Mouse (Mus musculus): ENCODE measurements at regions not wholly inside any gene's neighbourhood (a gene's known extent, or its start where the extent isn't known, plus 50 kb on each side); places are given as distances from the start of the nearest gene placed in this dataset.
A peak's percentile ranks its signal among the peaks of the same experiment; 100 is the strongest.

- no peak for DNase-seq
Measured at GRCm38 (mm10) chr5:39557376-39558001, 197.8 kb downstream of the Hs3st1 start.

GRCm38 (mm10) chr5:39537044-39537443 is 218.2 kb downstream of the Hs3st1 start:
- DNase-seq = no peak

DNA sequence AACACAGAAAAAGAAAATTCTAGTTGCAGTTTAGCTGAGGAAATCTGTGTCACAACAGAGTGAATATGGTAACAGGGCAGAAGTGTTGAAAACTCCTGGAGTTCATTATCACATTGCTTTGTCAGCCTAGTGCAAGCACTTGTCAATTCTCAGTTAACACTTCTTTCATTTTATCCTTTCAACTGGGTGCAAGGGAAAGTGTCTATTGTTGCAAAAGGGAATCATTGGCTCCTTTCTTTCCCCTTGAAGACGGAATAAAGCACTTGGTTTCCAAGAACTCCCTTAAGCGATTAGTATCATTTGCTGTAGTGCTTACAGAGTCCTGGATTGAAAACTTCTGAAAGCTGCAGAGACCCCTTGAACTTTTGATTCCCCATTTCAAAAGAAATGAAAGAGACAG is 218.9 kb downstream of the Hs3st1 start:
- DNase-seq = no peak

DNA sequence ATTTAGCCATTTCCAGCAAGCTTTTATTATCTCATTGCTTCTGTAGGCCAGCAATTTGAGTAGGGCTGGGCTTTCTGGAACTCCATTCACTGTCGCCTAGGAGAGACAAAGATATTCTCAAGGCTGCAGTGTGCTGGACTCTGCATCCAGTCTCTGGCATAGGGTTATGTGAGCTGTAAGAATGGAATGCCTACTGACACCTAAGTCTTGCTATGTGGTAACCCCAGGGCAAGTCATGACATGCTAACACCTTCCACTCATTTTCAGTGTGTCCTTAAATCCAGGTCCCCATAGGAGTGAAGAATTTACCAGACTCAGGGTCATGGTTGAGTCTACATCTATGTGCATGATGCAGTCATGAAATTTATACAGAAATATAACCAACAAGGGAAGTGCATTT is 245.0 kb downstream of the Hs3st1 start:
- no peak for DNase-seq

- no peak for DNase-seq
Measured at GRCm38 (mm10) chr5:39482756-39483155, 272.5 kb downstream of the Hs3st1 start.

- DNase-seq = no peak
Measured at GRCm38 (mm10) chr5:39458116-39458525, 297.2 kb downstream of the Hs3st1 start.

- no peak for DNase-seq
Measured at GRCm38 (mm10) chr5:39453706-39454105, 301.6 kb downstream of the Hs3st1 start.

DNA sequence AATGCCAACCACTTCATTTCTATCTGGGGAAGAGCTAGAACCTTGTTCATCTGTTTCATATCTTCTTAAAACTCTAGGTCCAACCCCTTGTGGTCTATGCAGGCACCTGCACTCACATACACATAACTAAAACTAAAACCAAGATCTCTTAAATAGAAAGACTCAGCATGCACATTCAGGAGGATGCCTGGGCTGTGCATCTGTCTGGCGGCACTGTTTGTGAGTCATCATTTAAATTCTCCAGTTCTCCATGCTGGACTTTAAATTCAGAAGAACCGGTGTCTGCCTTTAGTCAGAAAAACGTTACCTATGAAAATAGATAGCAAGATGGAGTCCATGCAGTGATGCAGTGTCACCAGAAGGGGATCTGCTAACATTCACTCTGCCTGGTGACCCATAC is 314.5 kb downstream of the Hs3st1 start:
- DNase-seq = no peak

DNA sequence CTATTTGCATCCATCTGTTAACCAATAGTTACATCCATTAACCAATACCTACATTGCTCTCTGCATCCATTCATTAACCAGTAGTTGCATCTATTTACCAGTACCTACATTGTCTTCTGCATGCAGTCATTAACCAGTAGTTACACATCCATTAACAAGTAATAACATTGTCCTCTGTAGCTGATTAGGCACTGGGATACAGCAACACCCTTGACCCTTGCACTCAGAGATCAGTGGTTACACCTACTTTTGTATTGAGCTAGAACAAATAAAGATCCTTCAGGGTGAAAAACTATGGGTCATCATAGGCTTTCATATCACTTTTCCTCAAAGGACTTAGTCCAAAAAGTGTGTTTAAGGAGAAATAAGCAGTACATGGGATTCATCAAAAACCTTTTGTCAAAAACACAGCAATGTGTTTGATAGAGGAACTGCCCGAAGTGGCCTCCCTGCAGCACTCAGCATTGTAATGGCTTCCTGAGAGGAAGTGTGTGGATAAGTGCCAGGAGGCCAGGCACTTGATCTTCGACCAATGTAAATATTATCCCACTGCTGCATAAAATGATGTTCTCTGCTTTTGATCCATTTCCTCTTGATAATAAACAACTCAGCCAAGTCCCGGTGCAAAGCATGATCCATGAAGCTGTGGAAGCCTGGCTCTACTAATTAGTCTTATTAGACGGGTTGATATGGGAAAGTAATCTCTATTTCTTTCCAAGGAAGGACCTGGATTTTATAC is 317.6 kb downstream of the Hs3st1 start:
- DNase-seq = no peak

- no peak for DNase-seq
Measured at GRCm38 (mm10) chr5:39426053-39426452, 329.2 kb downstream of the Hs3st1 start.

DNA sequence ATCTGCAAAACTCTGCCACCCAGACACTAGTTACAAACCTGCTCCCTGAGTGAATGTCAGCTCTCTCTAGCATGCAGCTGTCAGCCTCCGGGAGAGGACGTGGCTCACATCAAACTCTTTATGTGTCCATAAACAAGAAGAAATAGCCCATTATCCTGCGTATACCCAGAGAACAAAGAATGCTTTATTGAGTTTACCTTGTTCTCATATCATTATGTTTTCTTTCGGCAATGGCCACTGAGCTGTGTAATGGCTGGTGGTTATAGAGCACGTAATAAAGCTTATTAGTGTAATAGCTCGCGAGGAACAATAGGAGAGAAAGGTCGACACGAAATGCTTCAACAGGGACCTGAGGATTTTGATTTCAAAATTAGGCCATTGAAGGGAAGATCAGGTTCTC is 331.6 kb downstream of the Hs3st1 start:
- DNase-seq = no peak

GRCm38 (mm10) chr5:39418795-39419194 is 336.5 kb downstream of the Hs3st1 start:
- no peak for DNase-seq

DNA sequence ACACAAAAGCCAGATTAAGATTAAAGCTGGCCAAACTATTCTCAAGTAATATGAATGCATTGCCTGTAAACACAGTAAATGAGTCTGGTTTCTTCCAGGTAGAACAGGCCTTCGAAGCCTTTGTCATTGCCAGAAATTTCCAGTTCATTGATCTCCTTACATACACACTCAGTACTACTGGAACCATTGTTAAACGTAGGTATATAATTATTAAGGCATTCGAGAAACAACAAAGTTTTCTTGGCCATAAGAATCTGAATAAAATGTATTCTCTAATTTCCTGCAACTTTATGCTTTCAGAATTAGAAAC is 337.5 kb downstream of the Hs3st1 start:
- DNase-seq = no peak

- peak; percentile 71 for DNase-seq
Measured at GRCm38 (mm10) chr5:39417121-39417844, 338.0 kb downstream of the Hs3st1 start.

DNA sequence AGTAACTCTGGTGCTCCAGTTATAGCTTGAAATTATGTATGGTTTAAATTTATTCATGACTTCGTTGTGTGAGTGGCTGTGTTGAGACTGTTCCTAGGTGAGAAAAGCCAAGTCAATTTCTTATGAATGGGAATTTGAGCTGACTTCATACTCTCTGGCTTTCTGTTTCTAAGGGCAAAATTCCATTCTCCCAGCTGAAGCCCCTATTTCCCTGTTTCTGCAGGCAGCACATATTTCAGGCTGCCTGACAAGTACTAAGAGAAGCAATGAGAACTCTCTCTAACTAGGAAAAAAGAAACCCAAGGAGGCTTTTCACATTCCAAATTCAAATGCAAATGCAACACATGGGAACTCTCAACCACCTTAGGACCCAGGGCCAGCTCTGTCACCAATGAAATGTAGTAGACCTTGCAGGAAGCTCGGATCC is 338.7 kb downstream of the Hs3st1 start:
- DNase-seq = no peak

DNA sequence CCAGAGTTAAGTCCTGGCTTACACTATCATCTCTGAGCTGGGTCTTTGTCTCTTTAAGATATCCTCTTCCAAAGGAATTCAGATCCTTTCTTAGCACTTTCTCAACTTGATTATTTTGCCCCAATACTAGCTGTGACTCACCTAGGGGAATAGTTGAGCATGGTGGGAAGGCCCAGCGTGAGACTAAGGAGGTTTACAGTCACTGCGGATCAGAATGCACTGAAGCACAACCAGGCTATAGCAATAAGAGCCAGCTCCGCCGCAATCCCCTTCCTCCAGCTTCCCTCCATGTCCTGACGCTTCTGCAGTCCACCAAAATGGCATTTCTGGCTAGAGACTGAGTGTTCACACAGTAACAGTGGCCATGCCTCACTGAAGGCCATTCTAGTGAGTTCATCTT is 342.5 kb downstream of the Hs3st1 start:
- DNase-seq = no peak

DNA sequence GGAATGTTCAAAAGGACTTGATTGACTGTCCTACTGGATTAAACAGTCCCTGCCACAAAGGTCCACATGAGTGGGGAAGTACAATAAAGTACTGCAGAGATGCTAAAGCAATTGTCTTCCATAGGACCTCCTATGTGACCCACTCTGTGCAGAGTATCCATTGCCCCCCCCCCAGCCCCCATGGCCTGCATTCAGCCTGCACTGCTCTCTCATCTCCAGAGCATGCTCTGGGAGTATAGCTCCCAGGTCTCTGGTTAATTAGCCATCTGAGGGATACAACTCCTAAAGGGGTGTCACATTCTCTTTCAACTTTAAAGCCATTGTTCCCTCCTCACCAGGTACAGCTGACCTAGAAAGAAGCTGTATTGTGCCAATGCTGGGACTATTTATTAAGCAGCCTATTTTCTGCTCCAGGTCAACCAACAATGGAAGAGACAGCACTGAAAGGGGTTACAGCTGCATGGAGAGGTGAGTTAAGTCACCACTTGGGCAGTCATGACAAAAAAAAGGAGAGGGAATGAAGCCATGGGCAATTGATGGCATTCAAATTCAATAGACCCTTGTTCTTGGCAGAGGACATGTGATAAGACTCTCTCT is 364.8 kb downstream of the Hs3st1 start:
- no peak for DNase-seq

- no peak for DNase-seq
Measured at GRCm38 (mm10) chr5:39384410-39384809, 370.9 kb downstream of the Hs3st1 start.

GRCm38 (mm10) chr5:39374199-39374598 is 381.1 kb downstream of the Hs3st1 start:
- no peak for DNase-seq

- no peak for DNase-seq
Measured at GRCm38 (mm10) chr5:39348680-39349079, 406.6 kb downstream of the Hs3st1 start.

DNA sequence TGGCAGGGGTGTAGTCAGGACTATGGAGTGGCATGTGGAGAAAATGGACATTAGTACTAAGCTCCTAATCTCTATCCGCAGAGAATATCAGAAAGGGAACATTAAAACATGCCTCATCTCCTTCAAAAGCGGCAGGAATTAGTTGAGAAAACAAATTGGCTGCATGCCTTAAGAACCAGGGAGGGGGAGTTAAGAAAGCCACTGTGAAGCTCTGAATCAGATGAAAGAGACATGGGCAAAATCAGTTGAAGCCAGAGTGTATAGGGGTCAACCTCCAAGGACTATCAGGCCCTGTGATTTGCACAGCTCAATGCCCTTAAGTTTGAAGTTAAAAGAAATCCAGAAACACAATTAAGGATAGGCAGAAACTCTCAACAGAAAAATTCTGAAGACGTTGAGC is 408.3 kb downstream of the Hs3st1 start:
- no peak for DNase-seq

DNA sequence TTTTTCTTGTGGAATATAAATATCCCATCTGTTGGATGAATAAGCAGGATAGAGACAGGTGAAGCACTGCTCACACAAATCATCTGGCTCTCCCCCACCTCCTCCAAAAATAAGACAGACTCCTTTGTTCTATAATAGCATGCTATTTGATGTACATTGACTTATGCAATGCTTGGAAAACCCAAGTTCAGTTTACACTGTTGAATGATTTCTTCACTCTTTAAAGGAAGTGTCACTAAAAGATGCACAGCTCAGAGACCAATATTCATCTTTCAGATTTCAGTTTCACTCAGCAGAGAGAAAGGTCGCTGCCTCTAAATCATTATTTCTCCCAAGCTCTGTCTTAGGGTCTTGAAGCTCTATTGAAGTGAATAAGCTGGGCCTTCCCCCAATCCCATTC is 417.4 kb downstream of the Hs3st1 start:
- no peak for DNase-seq

DNA sequence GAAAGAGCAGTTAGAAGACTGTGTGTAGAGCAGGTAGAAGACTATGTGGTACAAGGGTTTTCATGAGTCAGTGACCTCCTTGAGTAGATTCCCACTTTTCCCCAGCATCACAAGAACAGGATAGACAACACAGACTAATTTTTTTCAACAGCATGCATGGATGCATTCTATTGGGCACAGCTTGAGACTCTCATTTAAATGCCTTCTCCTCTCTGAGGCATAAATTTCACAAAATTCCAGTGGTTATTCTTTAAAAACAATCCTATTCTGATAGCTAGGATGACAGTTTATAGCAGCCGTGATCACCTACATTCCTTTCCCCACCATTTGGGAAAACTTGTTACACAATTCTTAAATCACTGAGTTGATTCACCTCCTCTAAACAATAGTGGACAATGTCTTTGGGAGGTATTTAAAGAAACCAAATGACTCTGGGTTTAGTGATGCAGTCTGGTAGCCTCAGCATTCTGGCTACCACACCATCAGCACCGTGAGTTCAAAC is 418.7 kb downstream of the Hs3st1 start:
- no peak for DNase-seq

- DNase-seq = no peak
Measured at GRCm38 (mm10) chr5:39335321-39335720, 420.0 kb downstream of the Hs3st1 start.
